Mouse (Mus musculus): ENCODE results near the gene Rassf6.

Gene Rassf6

DNA sequence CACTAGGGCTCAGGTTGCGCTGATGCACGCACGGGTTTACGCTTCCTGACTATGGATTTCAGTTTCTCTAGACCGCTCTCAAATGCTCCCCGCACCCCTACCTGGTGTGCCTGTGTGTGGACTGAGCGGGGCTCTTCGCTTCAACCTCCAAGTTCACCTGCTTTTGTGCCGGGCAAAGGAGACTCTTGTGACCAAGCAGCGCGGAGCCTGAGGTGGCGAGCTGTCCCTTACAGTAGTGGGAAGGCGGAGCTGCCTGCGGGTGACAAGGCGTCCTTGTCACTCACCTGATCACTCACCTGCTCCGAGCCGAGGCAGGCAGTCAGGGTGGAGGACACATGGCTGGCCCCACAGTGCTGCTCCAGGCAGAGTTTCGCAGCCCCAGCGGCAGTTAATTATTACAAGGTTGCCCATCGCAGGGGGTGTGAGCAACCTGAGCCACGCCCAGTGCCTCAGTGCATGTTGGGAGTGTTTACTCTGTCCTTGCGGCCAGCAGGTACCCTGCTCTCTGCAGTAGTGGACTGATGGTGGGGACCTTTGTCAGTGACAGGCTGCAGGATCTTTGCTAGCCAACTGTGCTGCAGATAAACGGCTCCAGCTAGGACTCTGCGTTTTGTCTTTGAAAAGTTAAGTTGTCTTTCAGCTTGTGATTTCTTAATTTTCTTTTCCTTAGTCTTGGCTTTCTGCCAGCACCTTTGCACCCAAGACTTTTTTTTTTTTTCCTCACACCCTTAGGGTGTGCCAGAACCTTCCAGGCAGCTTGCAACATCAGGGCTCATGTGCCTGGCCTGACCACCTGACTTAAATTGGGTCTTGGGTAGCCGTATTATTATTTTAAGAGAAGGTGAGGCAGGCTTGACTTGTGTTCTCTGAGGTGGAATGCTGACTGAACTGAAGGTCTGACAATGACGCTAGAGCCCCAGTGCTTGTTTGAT lies at the start of gene Rassf6:
Gene Rassf6 (minus strand): TSS at position 372 of the 932 bp plus-strand sequence.
- no peak for DNase-seq (ENCODE audit: low read depth)

DNA sequence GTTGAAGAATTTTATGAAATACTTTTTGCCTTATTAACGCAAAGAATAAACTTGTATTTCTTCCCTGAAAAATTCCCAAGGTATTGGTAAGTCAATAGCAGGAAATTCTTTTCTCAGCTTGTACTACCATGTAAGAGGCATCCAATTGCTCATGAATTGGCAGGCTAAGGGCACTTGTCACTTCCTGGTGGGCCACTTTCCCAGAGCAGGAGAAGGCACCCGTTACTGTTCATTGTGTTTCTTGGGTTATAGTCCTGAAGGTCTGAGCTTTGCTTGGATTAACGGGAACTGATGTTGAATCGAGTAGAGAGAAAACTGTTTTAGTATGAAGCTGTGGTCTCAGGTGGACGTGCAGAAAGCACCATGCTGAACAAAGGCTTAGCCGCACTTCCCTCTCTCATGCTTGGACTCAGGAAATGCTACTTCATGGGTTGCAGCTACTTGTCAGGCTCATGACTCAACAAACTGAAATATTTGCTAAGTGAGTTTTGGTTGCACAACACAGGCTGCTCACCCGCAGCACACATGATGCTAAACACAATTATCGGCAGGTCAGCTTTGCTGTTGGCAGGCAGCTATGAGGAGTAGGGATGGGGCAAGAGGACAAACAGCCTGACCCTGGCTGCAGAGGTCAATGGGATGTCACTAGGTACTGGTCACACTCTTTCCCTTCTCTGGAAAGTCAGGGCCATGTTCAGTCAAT lies 49.1 kb upstream of the Rassf6 start:
- DNase-seq (ENCODE audit: low read depth), result peak; percentile 18

DNA sequence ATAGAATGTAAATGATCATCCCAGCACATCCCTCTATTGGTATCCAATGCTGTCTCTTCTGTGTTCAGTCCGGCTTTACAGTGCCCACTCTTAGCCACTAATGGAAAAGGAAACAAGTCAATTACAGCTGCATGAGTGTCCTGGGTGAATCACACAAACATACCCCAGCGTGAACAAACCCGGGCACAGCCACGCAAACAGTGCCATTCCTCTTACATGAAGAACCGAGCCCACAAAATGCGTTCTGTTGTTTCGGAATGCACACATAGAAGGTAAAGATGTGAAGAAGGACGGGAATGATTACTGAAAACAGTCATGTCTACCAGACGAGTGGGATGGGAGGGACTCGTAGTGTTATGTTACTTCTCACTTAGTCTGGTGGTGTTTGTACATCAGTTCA lies 47.5 kb upstream of the Rassf6 start:
- DNase-seq (ENCODE audit: low read depth), result no peak

- DNase-seq (ENCODE audit: low read depth), result no peak
Measured at GRCm38 (mm10) chr5:90684994-90685393, 44.5 kb upstream of the Rassf6 start.

DNA sequence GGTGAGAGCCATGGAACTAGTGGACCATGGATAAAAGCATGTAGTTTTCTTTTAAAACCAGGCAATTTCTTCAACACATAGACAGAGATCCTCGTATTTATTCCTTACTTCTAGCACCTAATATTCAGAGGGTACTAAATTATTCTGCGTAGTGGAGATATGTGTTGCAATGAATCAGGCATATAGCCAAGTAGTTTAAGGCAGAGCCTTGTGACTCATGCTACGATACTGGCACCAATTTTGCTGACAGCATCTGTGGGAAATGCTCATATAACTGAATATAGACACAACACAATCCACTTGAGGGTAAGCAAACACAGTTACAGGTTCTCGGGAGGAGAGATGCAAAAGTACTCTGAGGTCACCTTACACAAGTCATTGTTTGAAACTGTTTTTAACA lies 41.4 kb upstream of the Rassf6 start:
- DNase-seq (ENCODE audit: low read depth), result no peak

DNA sequence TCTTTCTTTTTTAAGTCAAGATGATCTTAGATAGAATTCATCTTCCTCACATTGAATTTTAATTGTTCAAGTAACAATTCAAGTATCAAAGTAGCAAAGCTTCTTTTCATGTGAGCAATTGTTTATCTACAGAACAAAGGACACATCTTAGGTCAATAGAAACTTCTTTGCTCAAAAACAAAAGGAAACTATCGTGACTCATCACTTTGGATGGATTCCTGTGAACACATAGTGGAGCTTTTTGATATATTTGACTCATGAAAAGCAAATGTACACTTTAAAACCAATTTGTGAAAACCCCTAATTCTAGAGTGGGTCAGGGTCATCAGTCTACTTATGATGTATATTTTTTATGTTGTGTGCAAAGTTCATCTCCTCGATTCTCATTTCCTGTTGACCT lies 37.1 kb upstream of the Rassf6 start:
- DNase-seq (ENCODE audit: low read depth), result no peak

- DNase-seq (ENCODE audit: low read depth), result no peak
Measured at GRCm38 (mm10) chr5:90661852-90662251, 21.4 kb upstream of the Rassf6 start.

GRCm38 (mm10) chr5:90661436-90661835 lies 21.0 kb upstream of the Rassf6 start:
- peak; percentile 51 for DNase-seq (ENCODE audit: low read depth)

DNA sequence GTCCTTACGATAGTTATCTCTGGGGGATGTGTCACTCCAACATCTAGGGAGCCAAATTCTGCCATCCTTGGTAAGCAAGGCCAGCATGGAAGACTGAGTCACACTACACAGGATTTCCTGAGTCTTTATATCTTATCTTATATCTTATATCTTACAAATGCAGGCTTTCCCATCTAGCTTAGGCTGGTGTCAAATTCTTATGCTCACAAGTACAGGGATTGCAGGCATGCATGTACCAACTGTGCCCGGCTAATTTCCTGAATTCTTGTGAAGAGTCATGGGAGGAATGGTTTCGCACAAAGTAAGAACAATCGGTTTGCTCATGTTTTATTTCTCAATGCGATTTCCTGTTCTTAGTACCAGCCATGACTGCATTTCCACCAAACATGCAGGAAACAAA lies 20.0 kb upstream of the Rassf6 start:
- no peak for DNase-seq (ENCODE audit: low read depth)

DNA sequence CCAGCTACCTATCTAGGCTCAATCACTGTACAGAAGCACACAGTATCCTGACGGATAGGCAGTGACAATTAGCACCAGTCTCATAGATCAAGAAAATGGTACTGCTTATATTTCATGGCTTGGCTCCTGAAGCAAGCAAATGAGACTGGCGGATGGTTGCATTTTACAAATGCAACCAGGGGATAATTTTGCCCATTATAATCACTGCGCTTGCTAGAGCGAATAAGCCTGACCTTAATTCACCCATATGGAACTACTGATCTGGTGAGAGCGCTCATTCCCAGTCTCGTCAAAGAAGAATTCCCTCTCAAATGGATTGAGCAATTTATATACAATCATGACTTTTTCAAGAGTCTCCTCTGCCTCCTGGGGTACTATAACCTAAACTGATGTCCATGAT lies 16.2 kb upstream of the Rassf6 start:
- no peak for DNase-seq (ENCODE audit: low read depth)

DNA sequence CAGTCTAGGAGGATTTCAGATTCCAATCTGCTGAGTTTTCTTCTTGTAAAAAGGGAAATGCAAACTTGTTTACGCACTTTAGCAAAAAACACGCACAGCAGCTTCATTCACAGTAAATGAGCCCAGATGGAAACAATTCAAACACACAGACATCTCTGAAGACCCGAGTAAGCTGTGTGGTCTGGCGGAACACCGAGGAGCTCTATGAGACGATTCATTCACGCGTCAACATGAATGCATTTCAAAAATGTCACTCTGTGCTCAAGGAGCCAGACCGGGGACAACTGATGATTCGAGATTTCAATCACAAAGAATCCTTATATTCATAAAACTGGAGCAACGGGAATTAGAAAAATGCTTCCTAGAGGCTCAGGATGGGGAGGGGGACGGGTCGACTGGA lies 15.4 kb upstream of the Rassf6 start:
- DNase-seq (ENCODE audit: low read depth), result no peak

- no peak for DNase-seq (ENCODE audit: low read depth)
Measured at GRCm38 (mm10) chr5:90654798-90655197, 14.3 kb upstream of the Rassf6 start.

GRCm38 (mm10) chr5:90652724-90653123 lies 12.3 kb upstream of the Rassf6 start:
- DNase-seq (ENCODE audit: low read depth), result peak; percentile 46

DNA sequence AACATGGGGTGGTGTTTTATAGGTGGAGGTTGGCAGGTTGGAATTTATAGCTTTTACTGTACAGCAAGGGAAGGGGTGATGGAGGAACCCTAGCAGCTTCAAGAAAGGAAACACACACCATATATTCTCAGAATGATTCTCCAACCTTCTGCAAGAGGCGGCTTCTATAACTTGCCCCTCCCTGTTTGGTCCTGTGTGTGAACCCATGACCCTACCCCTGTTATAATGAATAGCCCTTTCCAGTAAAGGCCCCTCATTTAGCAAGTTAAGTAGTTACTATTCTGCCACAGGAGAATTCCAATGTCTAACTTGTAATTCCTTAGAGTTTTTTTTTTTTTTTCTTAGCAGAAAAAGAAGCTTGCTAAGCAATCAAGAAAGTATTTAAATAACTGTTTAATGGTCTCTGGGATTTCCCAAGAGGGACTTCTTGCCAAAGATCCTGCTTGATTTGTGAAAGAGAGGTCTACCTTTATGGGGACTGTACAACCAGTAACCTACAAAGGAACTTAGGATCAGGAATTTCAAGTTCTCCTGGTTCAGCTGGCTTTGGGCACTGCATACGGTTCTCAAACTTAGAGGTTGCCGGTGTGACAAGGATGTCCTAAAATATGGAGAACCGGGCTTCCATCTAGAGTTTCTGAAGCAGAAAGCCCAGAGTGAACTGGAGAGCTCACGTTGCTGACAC lies 10.2 kb upstream of the Rassf6 start:
- DNase-seq (ENCODE audit: low read depth), result no peak

GRCm38 (mm10) chr5:90647473-90647872 lies 7.0 kb upstream of the Rassf6 start:
- no peak for DNase-seq (ENCODE audit: low read depth)

GRCm38 (mm10) chr5:90646398-90646797 lies 5.9 kb upstream of the Rassf6 start:
- no peak for DNase-seq (ENCODE audit: low read depth)

DNA sequence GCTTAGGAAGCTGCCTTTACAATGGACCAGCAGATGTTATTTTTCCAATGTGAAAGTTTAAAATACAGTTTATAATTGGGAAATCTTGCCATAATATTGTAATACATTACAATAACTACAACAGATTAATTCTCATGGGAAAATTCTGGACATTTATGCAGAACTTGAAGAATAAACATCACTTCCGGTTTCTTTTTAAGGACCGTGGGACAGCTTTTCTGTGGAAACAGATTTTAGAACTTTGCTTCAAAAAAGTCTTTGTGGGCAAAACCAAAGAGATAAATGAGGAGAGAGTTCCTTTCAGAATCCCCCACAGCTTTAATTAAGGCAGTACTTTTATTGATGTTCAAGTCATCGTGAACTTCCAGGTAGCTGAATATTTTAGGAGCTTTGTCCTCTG lies 5.1 kb upstream of the Rassf6 start:
- no peak for DNase-seq (ENCODE audit: low read depth)

DNA sequence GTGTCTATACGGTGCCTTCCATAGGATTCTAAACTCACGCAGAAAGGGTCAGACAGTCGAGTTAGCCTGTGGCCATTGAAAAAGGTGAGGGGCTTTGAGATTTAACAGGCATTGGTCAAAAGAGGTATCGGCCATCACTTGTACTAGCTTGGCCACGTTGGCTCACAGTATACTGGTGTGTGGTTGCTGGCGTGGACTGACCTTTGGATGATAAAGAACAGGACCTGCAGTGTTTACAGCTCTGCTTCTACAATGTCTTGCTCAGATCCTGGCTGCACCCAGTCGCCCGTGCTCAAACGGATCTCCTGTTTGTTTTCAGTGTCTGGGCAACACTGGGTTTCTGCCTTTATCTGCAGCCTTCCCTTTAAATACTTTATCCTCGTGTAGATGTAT lies 757 bp upstream of the Rassf6 start:
- no peak for DNase-seq (ENCODE audit: low read depth)

GRCm38 (mm10) chr5:90634885-90635284 lies 5.6 kb downstream of the Rassf6 start:
- no peak for DNase-seq (ENCODE audit: low read depth)

- DNase-seq (ENCODE audit: low read depth), result no peak
Measured at GRCm38 (mm10) chr5:90628530-90628929, 11.9 kb downstream of the Rassf6 start.

DNA sequence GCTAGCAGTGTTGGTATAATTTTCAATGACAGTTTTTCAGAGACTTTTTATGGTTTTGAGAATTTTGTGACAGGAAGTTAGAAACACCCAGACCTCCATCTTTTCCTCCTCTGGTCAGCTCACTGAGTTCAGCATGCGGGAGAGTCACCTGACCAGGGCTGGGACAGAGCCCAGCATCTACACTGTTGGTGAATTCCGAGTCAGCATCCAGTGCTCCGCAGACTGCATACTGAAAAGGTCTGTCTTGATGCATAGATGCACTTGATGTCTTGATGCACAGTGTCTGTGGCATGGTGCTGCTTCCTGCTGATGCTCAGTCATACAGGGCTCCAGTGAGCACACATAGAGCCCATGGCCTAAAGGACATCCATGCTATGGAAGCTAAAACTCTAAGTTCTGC lies 12.4 kb downstream of the Rassf6 start:
- DNase-seq (ENCODE audit: low read depth), result no peak

GRCm38 (mm10) chr5:90627423-90627822 lies 13.0 kb downstream of the Rassf6 start:
- no peak for DNase-seq (ENCODE audit: low read depth)
